Comparison of ENCODE assay signal across 9 mouse cellular contexts in genomic region chr3:122312078-122312477, GRCm38 (mm10). TPM values are rescaled to one million over a fixed set of nuclear protein-coding genes. Genes with fewer than 3 reads are reported as not detected.
DNase-seq lines count a peak whose midpoint lies in the region; ATAC-seq and TF ChIP-seq lines count a peak whose summit lies in the region.
"Had no signal": no experiment of that assay in that cellular context is flagged by ENCODE, and none has a peak within 500 bp of the region (broad histone marks: within the 10 kb centered on the region; RNA-seq: fewer than 3 reads in every experiment).

No protein-coding gene starts in this region.

- TF ChIP-seq CTCF in E14TG2a.4 (conservative IDR thresholded peaks at IDR 0.05; ENCODE audit: low read length), result peak; percentile 70

- WGBS in embryonic facial prominence, embryonic 14.5 days, result 24% methylated on average over 2 of the region's 2 CpGs

- H3K27me3 ChIP-seq in E14TG2a.4 (ENCODE audit: insufficient read depth, low read length), result 0 out of 2 replicates have a peak, but pooled peaks cover 5% of the 10 kb centered on the region
- no peaks in the 10 kb centered on the region for H3K27me3 ChIP-seq in embryonic facial prominence, embryonic 14.5 days (replicated peaks; ENCODE audit: control insufficient read depth, insufficient read depth, low read length)

- no peaks in the 10 kb centered on the region for H3K36me3 ChIP-seq in E14TG2a.4 (ENCODE audit: insufficient read depth, low read length)
- no peaks in the 10 kb centered on the region for H3K36me3 ChIP-seq in embryonic facial prominence, embryonic 14.5 days (ENCODE audit: control insufficient read depth, insufficient read depth, low read length)
- H3K36me3 ChIP-seq: heart, embryonic 13.5 days had no signal

- DNase-seq in adrenal gland, postnatal 4 days (ENCODE audit: low spot score in 2 of 2), result peak; percentile 81
- DNase-seq in embryonic facial prominence, embryonic 14.5 days (ENCODE audit: low spot score), result peak; percentile 73
- DNase-seq in heart, postnatal 36 days, result peak; percentile 87 to 95
- peak; percentile 79 to 81 for DNase-seq in layer of hippocampus, postnatal 14 days (ENCODE audit: low spot score in 2 of 2)
- peak; percentile 77 to 86 for DNase-seq in right cerebral cortex, postnatal 10 days (ENCODE audit: low spot score in 2 of 2)
- peak; percentile 89 for DNase-seq in urinary bladder, postnatal 25 days (ENCODE audit: low spot score)

- H3K4me2 ChIP-seq in embryonic facial prominence, embryonic 14.5 days (ENCODE audit: low read depth, low read length), result no peak overlapping the region
- H3K4me2 ChIP-seq: heart, embryonic 13.5 days had no signal

- H3K27ac ChIP-seq in embryonic facial prominence, embryonic 14.5 days (replicated peaks; ENCODE audit: low read depth, low read length), result no peak overlapping the region
- H3K27ac ChIP-seq: heart, embryonic 13.5 days had no signal

- H3K9me3 ChIP-seq in E14TG2a.4 (ENCODE audit: low read length), result no peaks in the 10 kb centered on the region; the same call in 1 of the 2 replicates
- H3K9me3 ChIP-seq in embryonic facial prominence, embryonic 14.5 days (ENCODE audit: control insufficient read depth, low read length), result no peaks in the 10 kb centered on the region
- H3K9me3 ChIP-seq: heart, embryonic 13.5 days had no signal

- intact Hi-C loops in heart, postnatal 36 days (cut with DNase I), result loop anchor here (1.0 to 10.0 kb wide), 4 partner anchors 50 to 473 kb away; no protein-coding TSS in a partner anchor

- no peak overlapping the region for H3K9ac ChIP-seq in embryonic facial prominence, embryonic 14.5 days (ENCODE audit: low read depth, low read length)
- H3K9ac ChIP-seq: heart, embryonic 13.5 days had no signal

- H3K4me1 ChIP-seq in E14TG2a.4 (replicated peaks; ENCODE audit: low read depth, low read length), result peaks cover 51% of the 10 kb centered on the region
- H3K4me1 ChIP-seq in embryonic facial prominence, embryonic 14.5 days (ENCODE audit: control insufficient read depth, insufficient read depth, low read length), result no peaks in the 10 kb centered on the region

- no peak for ATAC-seq in embryonic facial prominence, embryonic 14.5 days (ENCODE audit: low read depth)
- peak; percentile 48 for ATAC-seq in megakaryocyte-erythroid progenitor cell, adult 5-6 weeks (replicated peaks; ENCODE audit: low FRiP score, low TSS enrichment, poor library complexity, severe bottlenecking)

- H3K4me3 ChIP-seq in E14TG2a.4 (replicated peaks; ENCODE audit: low read length), result no peak overlapping the region
- H3K4me3 ChIP-seq in embryonic facial prominence, embryonic 14.5 days (ENCODE audit: low read depth, low read length), result no peak overlapping the region
- H3K4me3 ChIP-seq: heart, embryonic 13.5 days had no signal

RNA-seq across cellular contexts. Expression of gene Bcar3, which starts 18.1 kb away (rescaled TPM):
- total RNA-seq in adrenal gland, postnatal 4 days (2021), result 10 to 100 TPM; 47.6 to 54.2 TPM
- polyA plus RNA-seq in embryonic facial prominence, embryonic 14.5 days (2014; fragmentation: Nextera tagmentation; extraction: Ambion mirVana), result 10.0 and 11.3 TPM in 2 replicates
- total RNA-seq in heart, postnatal 36 days (2021), result 1 to 10 TPM; 6.3 to 8.2 TPM
- total RNA-seq in layer of hippocampus, postnatal 14 days (2021), result 10 to 100 TPM; 10.3 to 11.0 TPM
- total RNA-seq in megakaryocyte-erythroid progenitor cell, adult 5-6 weeks (2014; fragmentation: Nextera tagmentation), result 0.84 TPM in 1 of 2 replicates, not detected in the other
- not detected in 2 replicates for total RNA-seq in megakaryocyte-erythroid progenitor cell, adult 5-6 weeks (2017)

RNA-seq across cellular contexts. Expression of gene Dnttip2, which starts 37.9 kb away (rescaled TPM):
- 10 to 100 TPM; 47.4 to 52.4 TPM for total RNA-seq in adrenal gland, postnatal 4 days (2021)
- 61.8 and 68.3 TPM in 2 replicates for polyA plus RNA-seq in embryonic facial prominence, embryonic 14.5 days (2014; fragmentation: Nextera tagmentation; extraction: Ambion mirVana)
- total RNA-seq in heart, postnatal 36 days (2021), result 10 to 100 TPM; 27.7 to 29.3 TPM
- total RNA-seq in layer of hippocampus, postnatal 14 days (2021), result 10 to 100 TPM; 24.3 to 30.0 TPM
- total RNA-seq in megakaryocyte-erythroid progenitor cell, adult 5-6 weeks (2014; fragmentation: Nextera tagmentation), result 87.8 and 97.9 TPM in 2 replicates
- total RNA-seq in megakaryocyte-erythroid progenitor cell, adult 5-6 weeks (2017), result 179 and 194 TPM in 2 replicates
